Mouse (Mus musculus) embryonic facial prominence, embryonic 11.5 days (tissue): ENCODE data around the gene Sptbn2. TPM values are rescaled to one million over a fixed set of nuclear protein-coding genes. Genes with fewer than 3 reads are reported as not detected.

ENCODE experiments used
- ATAC-seq: fragments of 200-750 bp; cut with Nextera tagmentation; replicated peaks from 2 replicates; pipeline ENCODE4 v1.8.0; 2017; ENCODE audit warnings: low read depth; ENCODE audit not compliant: insufficient number of reproducible peaks, low FRiP score, low TSS enrichment
- DNase-seq: peaks from one replicate; pipeline ENCODE4 v3.0.0-alpha.2; 2015; ENCODE audit warnings: low spot score
- H3K27ac ChIP-seq: fragments of 300-500 bp; sonication (generic); replicated peaks from 2 replicates; pipeline ENCODE4 v1.5.1; 2014; ENCODE audit warnings: mild to moderate bottlenecking, low read depth, low read length, control low read depth
- H3K27me3 ChIP-seq: fragments of 300-500 bp; sonication (generic); 2 replicates; pipeline ENCODE4 v1.6.1; 2014; ENCODE audit warnings: mild to moderate bottlenecking, low read length, moderate library complexity, mixed read lengths; ENCODE audit not compliant: control insufficient read depth, insufficient read depth
- H3K36me3 ChIP-seq: fragments of 300-500 bp; sonication (generic); replicated peaks from 2 replicates; pipeline ENCODE4 v1.6.1; 2014; ENCODE audit warnings: low read depth, mild to moderate bottlenecking, low read length, moderate library complexity, mixed read lengths; ENCODE audit not compliant: control insufficient read depth, insufficient read depth
- H3K4me1 ChIP-seq: fragments of 300-500 bp; sonication (generic); 2 replicates; pipeline ENCODE4 v1.6.1; 2014; ENCODE audit warnings: low read length, mixed read lengths; ENCODE audit not compliant: control insufficient read depth, insufficient read depth
- H3K4me2 ChIP-seq: fragments of 300-500 bp; sonication (generic); 2 replicates; pipeline ENCODE4 v1.6.1; 2014; ENCODE audit warnings: low read depth, mild to moderate bottlenecking, control low read depth, low read length, moderate library complexity
- H3K4me3 ChIP-seq: fragments of 300-500 bp; sonication (generic); 2 replicates; pipeline ENCODE4 v1.5.1; 2014; ENCODE audit warnings: low read depth, low read length, control low read depth
- H3K9ac ChIP-seq: fragments of 300-500 bp; sonication (generic); replicated peaks from 2 replicates; pipeline ENCODE4 v1.6.1; 2014; ENCODE audit warnings: mild to moderate bottlenecking, control low read depth, low read length
- H3K9me3 ChIP-seq: fragments of 300-500 bp; sonication (generic); replicated peaks from 2 replicates; pipeline ENCODE4 v1.6.1; 2016; ENCODE audit warnings: mild to moderate bottlenecking, low read length, inconsistent platforms, mixed read lengths; ENCODE audit not compliant: control insufficient read depth
- WGBS: fragments of 180-500 bp; shearing (Covaris S2); extraction: QIAGEN DNeasy Blood & Tissue Kit; methylation state at CpG from one replicate; pipeline ENCODE4 v1.1.7; 2014; 5-methylcytosine and 5-hydroxymethylcytosine counted together
- polyA plus RNA-seq: library from polyadenylated mRNA; unstranded; fragments of >200 nt; fragmentation: Nextera tagmentation; extraction: Ambion mirVana; gene quantifications from 2 replicates; pipeline ENCODE4 v1.2.1, GENCODE M21; 2014

Gene Sptbn2
- polyA plus RNA-seq, 1 experiment from 2014 or later, result 5.4 TPM

- no peak for ATAC-seq
- DNase-seq, result peak; percentile 56
- H3K36me3 ChIP-seq, result no peaks in the 10 kb centered on the region
- WGBS, result 12% methylated on average over 11 of the region's 11 CpGs
- H3K4me1 ChIP-seq, result peaks cover 3% of the 10 kb centered on the region; the same call in 1 of the 2 replicates
- no peaks in the 10 kb centered on the region for H3K27me3 ChIP-seq
- H3K27ac ChIP-seq, result no peak overlapping the region
- peak overlapping the region; percentile 25; the same call in 1 of the 2 replicates for H3K4me2 ChIP-seq
- no peak overlapping the region; the same call in 1 of the 2 replicates for H3K9ac ChIP-seq
- no peaks in the 10 kb centered on the region for H3K9me3 ChIP-seq
- peak overlapping the region; percentile 12; the same call in 1 of the 2 replicates for H3K4me3 ChIP-seq
Observed at GRCm38 (mm10) chr19:4720671-4721244, 9.8 kb downstream of the Sptbn2 start.

DNA sequence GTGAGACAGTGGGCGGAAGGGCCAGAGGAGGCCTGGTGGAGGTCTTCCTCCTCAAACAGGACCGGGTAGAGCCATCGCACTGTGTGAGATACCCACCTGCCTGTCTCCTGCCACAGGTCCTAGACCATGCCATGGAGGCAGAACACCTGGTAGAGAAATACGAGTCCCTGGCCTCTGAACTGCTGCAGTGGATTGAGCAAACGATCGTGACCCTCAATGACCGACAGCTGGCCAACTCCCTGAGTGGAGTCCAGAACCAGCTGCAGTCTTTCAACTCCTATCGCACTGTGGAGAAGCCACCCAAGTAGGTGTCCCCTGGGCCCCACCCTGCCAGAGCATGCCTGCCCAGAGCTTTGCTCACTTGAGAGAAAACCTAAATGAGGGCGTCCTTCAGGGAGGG, 18.2 kb downstream of the Sptbn2 start:
- Histone ChIP-seq H3K4me1 (no peaks in the 10 kb centered on the region), H3K27ac (no peak overlapping the region), H3K4me2 (no peak overlapping the region), H3K9me3 (no peaks in the 10 kb centered on the region), H3K36me3 (no peaks in the 10 kb centered on the region), H3K9ac (no peak overlapping the region), H3K27me3 (no peaks in the 10 kb centered on the region), H3K4me3 (no peak overlapping the region)
- DNase-seq (no peak), ATAC-seq (no peak)
- 85% methylated on average over 9 of the region's 9 CpGs for WGBS

- H3K9me3 ChIP-seq, result no peaks in the 10 kb centered on the region
- no peak for DNase-seq
- H3K4me3 ChIP-seq, result no peak overlapping the region
- H3K27ac ChIP-seq, result no peak overlapping the region
- no peaks in the 10 kb centered on the region for H3K27me3 ChIP-seq
- H3K4me2 ChIP-seq, result no peak overlapping the region
- no peaks in the 10 kb centered on the region for H3K4me1 ChIP-seq
- no peak for ATAC-seq
- H3K36me3 ChIP-seq, result no peaks in the 10 kb centered on the region
- no peak overlapping the region for H3K9ac ChIP-seq
- WGBS, result 75% methylated on average over 3 of the region's 3 CpGs
Observed at GRCm38 (mm10) chr19:4733052-4733451, 22.1 kb downstream of the Sptbn2 start.

- Histone ChIP-seq H3K4me1 (no peaks in the 10 kb centered on the region), H3K9me3 (no peaks in the 10 kb centered on the region), H3K4me3 (no peak overlapping the region), H3K9ac (no peak overlapping the region), H3K4me2 (no peak overlapping the region), H3K27me3 (no peaks in the 10 kb centered on the region), H3K36me3 (no peaks in the 10 kb centered on the region; the same call in 1 of the 2 replicates), H3K27ac (no peak overlapping the region)
- ATAC-seq, result no peak
- WGBS, result 86% methylated on average over 13 of the region's 13 CpGs
- DNase-seq, result no peak
Observed at GRCm38 (mm10) chr19:4737866-4738265, 26.9 kb downstream of the Sptbn2 start.

DNA sequence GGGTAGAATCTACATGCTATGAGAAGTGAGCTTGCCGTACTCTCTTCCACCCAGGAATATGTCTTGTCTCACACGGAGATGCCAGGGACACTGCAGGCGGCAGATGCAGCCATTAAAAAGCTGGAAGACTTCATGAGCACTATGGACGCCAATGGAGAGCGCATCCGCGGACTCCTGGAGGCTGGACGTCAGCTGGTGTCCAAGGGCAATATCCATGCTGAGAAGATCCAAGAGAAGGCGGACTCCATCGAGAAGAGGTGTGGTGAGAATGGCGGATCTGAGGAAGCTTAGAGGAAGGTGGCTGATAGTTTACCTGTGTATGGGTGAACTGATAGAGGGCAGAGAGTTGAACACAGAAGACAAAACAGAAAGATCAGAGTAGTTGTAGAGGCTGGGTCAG, 28.1 kb downstream of the Sptbn2 start:
- no peaks in the 10 kb centered on the region for H3K4me1 ChIP-seq
- no peak overlapping the region for H3K9ac ChIP-seq
- no peaks in the 10 kb centered on the region for H3K9me3 ChIP-seq
- 93% methylated on average over 11 of the region's 11 CpGs for WGBS
- no peak for DNase-seq
- no peaks in the 10 kb centered on the region for H3K27me3 ChIP-seq
- no peak for ATAC-seq
- no peak overlapping the region for H3K4me3 ChIP-seq
- H3K4me2 ChIP-seq, result no peak overlapping the region
- no peaks in the 10 kb centered on the region; the same call in 1 of the 2 replicates for H3K36me3 ChIP-seq
- H3K27ac ChIP-seq, result no peak overlapping the region

GRCm38 (mm10) chr19:4739762-4740161, 28.8 kb downstream of the Sptbn2 start:
- no peak for ATAC-seq
- Histone ChIP-seq H3K36me3 (no peaks in the 10 kb centered on the region; the same call in 1 of the 2 replicates), H3K4me1 (no peaks in the 10 kb centered on the region), H3K27ac (no peak overlapping the region), H3K27me3 (no peaks in the 10 kb centered on the region), H3K9me3 (no peaks in the 10 kb centered on the region), H3K4me3 (no peak overlapping the region), H3K4me2 (no peak overlapping the region), H3K9ac (no peak overlapping the region)
- 91% methylated on average over 5 of the region's 5 CpGs for WGBS
- DNase-seq, result no peak

DNA sequence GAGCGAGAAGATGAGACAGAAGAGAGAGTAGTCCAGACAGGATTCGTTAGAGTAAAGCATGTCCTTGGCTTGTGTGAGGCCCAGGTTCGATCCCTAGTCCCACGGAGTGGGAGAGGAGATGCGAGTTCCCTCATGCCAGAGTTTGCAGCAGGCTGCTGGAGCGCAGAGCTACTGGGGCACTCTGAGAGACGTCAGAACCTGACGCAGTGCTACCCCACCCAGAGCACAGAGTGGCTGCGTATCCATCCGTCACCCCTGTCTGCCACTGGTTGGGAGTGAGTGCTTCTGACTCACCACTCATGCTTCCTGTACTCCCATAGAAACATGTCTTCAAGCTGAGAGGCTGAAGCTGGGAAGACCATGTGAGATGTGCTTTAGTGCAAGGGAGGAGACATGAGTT, 30.5 kb downstream of the Sptbn2 start:
- no peaks in the 10 kb centered on the region; the same call in 1 of the 2 replicates for H3K36me3 ChIP-seq
- ATAC-seq (no peak), DNase-seq (no peak)
- H3K27me3 ChIP-seq, result no peaks in the 10 kb centered on the region
- WGBS, result 82% methylated on average over 10 of the region's 10 CpGs
- no peak overlapping the region for H3K4me2 ChIP-seq
- H3K27ac ChIP-seq, result no peak overlapping the region
- no peak overlapping the region for H3K4me3 ChIP-seq
- H3K4me1 ChIP-seq, result no peaks in the 10 kb centered on the region
- no peak overlapping the region for H3K9ac ChIP-seq
- H3K9me3 ChIP-seq, result no peaks in the 10 kb centered on the region

DNA sequence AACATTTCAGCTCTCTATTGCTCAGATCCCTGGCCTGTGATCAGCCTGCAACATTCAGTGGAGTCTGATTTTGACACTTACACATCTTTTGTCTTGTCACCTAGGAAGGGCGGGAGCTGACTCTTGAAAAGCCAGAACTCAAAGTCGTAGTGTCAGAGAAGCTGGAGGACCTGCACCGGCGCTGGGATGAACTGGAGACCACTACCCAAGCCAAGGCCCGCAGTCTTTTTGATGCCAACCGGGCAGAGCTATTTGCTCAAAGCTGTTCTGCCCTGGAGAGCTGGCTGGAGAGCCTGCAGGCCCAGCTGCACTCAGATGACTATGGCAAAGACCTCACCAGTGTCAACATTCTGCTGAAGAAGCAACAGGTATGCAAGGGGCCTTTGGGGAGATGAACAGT, 31.3 kb downstream of the Sptbn2 start:
- Histone ChIP-seq H3K9me3 (no peaks in the 10 kb centered on the region), H3K36me3 (no peaks in the 10 kb centered on the region; the same call in 1 of the 2 replicates), H3K9ac (no peak overlapping the region), H3K4me2 (no peak overlapping the region), H3K4me1 (no peaks in the 10 kb centered on the region), H3K4me3 (no peak overlapping the region), H3K27me3 (no peaks in the 10 kb centered on the region), H3K27ac (no peak overlapping the region)
- DNase-seq (no peak), ATAC-seq (no peak)
- WGBS, result 92% methylated on average over 6 of the region's 6 CpGs
